Mouse (Mus musculus) cerebellum, adult 9-11 months (tissue): ENCODE measurements around the gene Ifi47.
"Not testable (repeated sequence)": the region's sequence is repeated elsewhere in the genome, so short reads cannot be mapped to it uniquely, and the experiment has no call there.

ENCODE experiments used
- DNase-seq: peaks from one replicate; pipeline ENCODE4 v3.0.0; 2022

The Ifi47 gene

DNA sequence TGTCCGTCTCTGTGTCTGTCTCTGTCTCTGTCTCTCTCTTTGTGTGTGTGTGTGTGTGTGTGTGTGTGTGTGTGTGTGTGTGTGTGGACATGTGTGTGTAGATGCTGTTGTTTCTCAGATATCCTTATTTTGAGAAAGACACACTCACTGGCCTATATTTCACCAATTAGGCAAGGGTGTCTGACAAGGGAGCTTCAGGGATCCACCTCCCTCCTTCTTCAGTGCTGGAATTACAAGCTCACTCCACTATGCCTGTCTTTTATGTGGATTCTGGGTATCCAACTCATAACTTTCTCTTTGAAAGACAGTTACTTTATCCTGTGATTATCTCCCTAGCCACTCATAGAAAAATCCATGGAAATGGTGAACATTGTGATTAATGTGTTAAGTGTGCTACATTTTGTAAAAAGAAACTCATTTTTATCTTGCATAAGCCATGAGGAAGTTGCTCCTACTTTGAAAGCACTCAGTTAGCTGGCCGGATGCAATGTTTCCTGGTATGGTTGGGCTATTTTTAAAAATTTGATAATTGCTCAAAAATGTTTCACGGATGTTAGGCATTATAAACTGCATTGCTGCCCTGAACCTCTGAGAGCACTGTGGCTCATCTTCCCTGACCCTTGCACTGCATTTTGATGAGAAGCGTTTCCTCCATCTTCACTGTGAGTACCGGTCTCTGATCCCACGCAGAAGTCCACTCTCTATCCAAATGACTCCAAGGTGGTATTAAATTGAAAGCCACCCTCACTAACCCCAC is at the start of gene Ifi47:
TSS of gene Ifi47 (plus strand) at position 587 of the 757 bp plus-strand sequence.
- DNase-seq = not testable (repeated sequence)

DNA sequence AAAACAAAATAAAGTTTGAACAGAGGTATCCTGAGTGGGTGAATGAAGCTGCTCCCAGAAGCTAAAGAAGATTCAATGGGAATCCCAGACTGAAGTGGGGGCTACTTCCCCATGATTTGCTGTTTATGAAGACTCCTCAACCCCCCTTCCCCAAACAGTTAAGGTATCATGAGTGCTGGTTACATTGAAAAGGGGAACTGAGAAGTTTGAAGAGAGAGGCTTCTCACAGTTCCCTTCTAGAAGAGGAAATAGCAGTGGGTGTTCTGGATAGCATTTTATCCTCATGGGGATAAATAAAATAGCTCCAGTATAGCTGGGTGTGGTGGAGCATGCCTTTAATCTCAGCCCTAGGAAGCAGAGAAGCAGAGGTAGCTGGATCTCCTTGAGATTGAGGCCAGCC is 26.3 kb upstream of the Ifi47 start:
- DNase-seq = not testable (repeated sequence)

DNA sequence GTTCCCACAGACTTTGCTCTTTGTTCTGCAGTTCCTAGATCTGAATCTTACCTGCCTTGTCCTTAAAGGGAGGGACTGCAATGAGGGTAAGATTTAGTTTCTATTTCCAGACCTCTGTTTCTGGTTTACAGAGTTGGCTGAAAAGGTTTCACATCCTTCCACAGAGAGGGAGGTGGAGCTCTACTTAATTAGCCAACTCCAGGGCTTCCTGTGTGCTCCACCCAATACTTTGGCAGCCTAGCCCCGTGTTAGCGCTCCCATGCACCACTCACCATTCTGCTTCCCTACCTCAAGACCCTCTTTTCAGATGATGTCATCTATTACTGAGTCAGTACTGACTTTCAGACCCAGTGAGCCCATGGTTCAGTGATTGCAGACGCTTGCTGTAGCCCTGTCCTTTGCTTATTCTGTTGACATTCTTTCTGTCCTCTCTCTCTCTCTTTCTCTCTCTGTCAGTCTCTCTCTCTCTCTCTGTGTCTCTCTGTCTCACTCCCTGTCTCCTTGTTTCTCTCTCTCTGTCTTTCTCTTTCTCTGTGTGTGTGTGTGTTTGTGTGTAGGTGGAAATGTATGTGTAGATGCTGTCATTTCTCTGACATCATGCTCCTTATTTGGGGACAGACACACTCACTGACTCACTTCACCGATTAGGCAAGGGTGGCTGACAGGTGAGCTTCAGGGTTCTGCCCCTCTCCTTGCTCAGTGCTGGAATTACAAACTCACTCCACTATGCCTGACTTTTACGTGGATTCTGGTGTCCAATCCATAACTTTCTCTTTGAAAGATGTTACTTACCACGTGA is 25.1 kb upstream of the Ifi47 start, which contains the start of gene 9930111J21Rik2:
TSS of gene 9930111J21Rik2 (minus strand) at position 150 of the 799 bp plus-strand sequence.
- not testable (repeated sequence) for DNase-seq

DNA sequence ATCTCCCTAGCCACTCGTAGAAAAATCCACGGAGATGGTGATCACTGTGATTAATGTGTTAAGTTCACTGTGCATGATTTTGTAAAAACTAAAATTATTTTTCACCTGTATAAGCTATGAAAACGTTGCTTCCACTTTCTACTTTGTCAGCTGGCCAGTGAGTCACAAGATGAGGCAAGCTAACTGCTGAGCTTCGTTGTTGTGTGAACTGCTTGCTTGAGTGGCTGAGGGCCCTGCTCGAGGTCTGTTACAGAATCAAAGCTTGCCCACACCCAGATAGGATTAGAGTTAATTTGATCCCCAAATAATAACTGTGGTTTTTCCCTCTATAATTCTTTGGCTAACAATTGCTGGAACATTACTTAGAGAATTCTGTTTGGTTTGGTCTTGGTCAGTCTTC is 24.5 kb upstream of the Ifi47 start:
- not testable (repeated sequence) for DNase-seq

DNA sequence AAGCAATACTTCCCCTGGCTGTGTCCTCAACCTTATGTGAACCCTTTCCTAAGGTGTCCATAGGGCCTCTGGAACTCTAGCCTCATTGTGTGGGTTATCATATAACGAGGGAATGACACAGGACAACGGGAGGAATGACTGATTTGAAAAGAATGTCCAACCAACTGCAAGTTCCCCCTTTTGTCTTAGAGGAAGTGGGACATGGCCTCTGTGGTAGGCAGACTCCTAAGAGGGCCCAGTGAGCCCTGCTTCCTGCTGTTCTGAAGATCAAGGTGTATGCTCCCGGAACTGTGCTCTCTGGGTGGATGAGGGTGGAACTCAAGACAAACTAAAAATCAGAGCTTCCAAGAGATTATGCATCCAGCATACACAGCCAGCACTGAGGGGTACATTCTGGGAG is 16.3 kb upstream of the Ifi47 start:
- not testable (repeated sequence) for DNase-seq

DNA sequence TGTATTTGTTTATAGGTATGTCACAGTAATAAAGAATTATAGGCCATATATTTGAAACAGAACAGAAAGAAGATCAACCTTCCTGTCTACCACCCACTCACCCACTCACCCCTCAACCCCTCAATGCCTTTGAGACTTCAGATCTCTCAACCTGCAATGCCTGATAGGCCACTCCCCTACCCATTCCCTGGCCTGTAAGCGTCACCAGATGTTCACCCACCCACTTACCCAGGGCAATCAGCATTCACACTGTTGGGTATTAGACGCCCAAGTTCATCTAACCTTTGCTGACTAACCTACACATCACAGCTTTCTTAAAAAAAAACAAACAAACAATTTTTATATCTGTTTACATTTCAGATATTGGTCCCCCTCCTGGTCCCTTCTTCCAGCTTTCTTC is 14.5 kb upstream of the Ifi47 start:
- DNase-seq = not testable (repeated sequence)

DNA sequence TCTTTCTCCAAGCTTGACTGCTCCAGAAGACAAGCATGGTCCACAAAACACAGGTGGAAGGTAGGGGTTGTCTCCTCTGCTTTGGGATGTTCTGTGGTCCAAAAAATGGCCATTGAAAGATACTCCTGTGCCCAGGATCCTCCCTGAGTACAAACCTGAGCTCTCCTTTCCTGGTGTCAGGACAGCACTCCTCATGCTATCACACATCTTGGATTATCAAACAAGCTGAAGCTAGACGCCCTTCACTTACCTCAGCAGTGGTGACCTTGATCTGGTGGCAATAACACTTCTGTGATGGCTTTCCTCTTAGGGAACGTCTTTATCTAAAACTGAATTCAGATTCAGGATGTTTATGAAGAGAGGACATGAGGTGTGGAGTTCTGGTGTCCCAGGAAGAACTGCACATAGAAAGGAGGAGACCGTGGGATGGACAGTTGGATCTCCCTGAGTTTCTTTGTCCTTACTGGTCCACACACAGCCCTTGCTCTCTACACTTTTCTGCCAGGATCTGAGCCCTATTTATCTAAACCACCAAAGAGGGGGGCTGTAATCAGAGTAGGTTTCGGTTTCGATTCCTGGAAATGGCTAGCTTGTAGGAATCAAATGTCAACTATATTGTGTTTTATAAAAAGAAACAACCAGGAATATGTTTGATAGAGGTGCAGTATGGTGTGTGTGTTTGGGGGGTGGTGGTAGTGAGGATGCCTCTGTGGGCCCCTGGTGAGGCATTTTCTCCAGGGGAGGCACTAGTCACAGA is 12.5 kb upstream of the Ifi47 start, which contains the start of gene Tgtp2:
TSS of gene Tgtp2 (minus strand) at position 494 of the 757 bp plus-strand sequence.
- not testable (repeated sequence) for DNase-seq

DNA sequence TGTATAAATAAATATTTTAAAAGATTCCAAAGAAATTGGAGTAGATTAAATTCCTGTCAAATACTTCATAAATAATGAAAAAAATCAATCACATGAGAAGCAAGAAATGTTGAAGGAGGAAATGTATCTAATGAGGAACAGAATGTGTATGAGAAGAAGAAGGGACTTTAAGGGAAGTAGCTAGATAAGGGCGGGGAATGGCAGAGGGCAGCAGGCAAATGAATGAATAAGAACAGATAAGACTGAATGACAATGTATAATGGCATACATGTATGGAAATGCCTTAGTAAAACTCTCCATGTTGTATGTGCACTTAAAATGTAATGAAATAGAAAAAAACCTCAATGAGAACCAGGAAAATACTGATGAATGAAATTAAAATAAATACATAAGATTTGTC is 8.0 kb upstream of the Ifi47 start:
- no peak for DNase-seq

DNA sequence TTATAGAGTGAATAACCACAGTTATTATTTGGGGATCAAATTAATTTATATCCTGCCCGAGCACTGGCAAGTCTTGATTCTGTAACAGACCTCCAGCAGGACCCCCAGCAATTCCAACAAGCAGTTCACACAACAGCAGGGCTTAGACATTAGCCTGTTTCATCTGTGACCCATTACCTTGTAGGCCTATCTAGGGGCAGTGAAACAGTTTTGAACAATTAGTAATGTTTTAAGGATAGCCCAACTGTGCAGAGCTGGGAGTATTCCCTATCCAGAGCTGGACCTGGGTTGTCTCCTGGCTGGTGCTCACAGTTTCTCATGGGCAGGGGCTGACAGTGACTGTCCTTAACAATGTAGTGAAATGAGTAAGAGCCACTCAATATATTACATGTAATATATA is 625 bp downstream of the Ifi47 start:
- no peak for DNase-seq

DNA sequence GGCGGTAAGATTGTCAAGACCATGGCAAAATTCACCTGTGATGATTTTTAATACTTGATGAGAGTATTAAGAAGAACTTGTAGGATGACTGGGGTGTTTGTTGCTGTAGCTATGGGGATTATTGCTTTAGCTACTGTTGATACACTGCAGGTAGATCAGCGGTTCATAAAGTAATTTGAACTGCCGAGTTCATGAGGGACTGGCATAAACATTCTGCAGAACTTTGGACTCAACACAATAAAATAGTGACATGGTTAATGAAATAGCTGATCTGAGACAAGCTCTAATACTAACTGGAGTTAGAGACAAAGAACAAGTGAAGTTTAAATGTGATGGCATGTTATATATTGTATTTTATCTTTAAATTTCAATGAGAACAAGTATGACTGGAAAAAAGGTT is 2.3 kb downstream of the Ifi47 start:
- DNase-seq = no peak

DNA sequence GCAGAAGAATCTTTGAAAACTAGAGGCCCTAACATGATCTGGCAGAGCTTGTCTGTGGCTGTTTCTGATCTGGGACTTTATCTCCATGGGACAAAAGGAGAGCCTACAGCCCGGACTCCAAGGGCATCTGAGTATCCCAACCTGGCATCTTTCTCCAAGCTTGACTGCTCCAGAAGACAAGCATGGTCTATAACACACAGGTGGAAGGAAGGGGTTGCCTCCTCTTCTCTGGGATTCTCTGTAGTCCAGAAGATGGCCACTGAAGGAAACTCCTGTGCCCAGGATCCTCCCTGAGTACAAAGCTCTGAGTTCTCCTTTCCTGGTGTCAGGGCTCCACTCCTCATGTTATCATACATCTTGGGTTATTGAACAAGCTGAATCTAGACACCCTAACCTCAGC is 4.2 kb downstream of the Ifi47 start:
- no peak for DNase-seq

DNA sequence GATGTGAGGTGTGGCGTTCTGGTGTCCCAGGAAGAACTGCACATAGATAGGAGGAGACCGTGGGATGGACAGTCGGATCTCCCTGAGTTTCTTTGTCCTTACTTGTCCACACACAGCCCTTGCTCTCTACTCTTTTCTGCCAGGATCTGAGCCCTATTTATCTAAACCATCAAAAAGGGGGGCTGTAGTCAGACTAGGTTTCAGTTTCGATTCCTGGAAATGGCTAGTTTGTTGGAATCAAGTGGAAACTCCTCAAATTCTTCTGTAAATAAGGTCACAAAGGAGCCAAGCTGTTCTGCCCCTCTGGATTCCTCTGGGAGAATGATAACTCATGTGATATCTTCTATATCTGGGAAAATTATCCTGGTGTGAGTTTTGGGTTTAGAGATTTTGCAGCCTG is 5.0 kb downstream of the Ifi47 start:
- DNase-seq = no peak

DNA sequence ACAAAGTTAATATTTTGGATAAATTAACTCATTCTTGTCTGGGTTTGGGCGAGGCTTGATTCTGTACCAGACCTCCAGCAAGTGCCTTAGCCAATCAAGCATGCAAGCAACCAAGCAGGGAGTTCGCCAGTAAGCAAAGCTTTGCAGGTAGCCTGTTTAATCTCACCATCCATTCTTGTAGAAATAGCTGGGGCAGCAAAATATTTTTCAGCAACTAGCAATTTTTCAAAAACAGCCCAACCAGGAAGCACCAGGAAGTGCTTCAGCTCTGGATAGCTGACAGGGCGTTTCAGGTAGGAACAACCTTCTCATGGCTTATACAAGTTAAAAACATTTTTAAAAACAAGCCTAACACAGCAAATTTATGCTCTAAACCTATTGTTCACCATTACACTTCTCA is 5.5 kb downstream of the Ifi47 start:
- DNase-seq = no peak

DNA sequence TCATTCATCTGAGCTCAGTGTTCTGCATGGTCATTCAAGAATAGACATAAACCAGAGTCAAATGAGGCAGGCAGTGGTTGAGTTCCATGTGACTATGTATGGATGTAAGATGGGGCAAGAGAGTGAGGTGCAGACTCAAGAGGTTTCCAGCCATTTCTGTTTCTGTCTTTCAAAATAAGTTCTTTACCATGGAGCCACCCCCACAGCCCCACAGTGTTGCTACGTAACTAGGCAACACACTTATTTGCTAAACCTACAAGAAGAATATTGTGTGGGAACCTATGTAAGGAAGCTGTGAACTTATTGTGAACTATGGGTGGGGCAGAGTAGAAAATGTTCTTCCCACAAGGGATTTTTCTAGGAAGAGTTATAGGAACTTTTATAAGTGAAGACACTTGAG is 6.8 kb downstream of the Ifi47 start:
- DNase-seq = no peak

DNA sequence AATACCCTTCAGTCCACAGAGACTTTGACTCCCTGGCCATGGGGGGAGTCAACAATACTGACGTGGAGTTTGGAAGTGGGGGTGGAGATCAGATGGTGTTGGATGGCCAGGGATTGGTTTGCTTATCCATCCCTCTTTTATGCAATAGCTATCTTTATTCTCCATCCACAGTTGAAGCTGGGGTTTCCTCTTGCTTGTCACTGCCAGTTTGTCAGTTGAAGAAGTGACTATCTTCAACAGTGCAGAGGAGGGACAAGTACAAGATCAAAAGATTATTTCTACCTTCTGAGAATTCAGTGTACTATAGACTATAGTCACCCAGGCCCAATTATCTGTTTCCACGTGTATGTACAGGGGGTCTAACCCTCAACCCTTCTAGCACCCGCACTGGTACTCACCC is 7.4 kb downstream of the Ifi47 start:
- DNase-seq = no peak

DNA sequence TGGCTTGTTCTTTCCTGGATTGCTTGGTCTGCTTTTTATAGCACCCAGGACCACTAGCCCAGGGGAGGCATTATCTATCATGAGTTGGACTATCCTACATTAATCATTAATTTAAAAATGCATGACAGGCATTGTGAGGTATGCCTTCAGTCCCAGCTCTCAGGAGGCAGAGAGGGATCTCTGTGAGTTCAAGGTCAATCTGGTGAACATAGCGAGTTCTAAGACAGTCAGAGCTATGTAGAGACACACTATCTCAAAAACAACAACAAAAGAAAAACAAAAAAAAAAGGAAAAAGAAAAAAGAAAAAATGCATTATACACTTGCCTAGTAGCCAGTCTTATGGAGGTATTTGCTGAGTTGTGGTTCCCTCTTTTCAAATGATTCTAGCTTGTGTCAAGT is 8.0 kb downstream of the Ifi47 start:
- DNase-seq = no peak

DNA sequence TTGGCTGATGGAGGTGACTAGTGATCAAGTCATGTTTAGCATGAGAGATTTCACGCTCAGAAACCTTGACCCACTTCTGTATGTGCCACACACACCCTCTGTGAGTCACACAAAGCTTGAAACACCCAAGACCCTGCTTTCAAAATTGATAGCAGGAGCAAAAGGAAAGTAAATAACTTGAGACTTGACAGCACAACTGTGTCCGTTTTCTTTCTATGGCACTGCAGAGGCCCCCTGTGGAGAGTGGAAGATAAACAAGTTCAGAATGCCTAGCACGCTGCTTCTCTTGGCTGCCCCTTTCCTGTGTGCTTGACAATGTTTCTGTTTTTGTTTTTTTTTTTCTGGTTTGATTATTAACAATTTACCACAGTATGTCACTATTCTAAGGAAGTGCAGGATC is 8.5 kb downstream of the Ifi47 start:
- DNase-seq = no peak

DNA sequence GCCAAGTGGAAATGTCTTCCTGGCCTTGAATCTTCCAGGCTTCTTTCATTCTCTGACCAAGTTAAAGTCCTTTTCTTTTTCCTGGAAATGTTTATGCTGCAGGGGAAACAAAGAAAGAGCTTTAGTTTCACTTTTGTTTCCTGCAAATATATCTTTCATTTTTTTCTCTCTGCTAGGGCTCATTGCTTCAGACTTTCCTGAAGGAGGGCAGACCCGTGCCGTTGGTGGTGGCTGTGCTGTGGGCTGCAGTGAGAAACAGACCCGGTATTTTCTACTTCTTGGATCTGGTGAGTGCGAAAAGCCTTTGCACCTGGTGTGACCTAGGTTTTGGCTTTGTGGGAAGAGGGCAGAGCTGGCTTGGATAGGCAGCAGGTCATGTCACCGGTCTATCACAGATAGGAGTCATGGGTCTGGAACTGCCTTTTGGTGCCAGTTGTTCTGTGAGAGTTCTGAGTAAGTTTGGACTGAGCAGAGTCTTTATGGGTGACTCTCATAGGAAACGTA is 10.5 kb downstream of the Ifi47 start:
- DNase-seq = no peak

DNA sequence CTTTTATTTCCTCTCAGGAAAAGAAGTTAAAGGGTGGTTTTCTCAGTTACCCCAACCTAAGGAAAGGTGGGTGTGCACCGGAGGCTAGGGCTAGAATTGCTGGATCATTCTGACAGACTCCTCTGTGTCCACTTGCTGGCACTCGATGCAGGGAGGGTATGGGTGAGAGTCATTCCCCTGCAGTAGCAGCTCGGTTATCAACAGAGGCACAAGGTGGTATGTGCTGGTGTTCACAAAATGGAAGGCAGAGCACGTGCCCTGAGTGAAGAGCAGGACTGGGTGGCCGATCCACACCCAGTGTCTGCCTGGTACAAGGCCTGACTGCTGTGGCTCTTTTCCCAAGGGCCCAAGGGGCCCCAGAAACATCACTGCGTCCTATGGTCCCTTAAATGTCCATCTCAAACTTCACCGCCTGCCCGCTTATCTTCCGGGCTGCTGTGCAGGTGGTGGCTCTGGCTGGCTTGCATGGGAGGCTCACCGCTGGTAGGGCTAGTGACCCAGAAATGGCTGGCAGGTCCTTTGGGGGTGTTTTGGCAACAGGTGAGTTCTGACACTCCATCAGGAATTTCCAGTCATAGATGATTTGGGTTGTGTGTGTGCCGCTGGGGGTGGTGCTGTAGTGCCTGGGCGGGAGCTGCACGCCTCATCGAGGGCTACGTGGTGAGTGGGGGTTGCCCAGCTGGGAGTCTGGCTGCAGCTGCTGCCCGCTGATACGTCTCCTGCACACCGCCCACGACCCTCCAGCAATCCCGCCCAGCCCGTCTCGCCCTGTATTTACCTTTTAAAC is 11.6 kb downstream of the Ifi47 start:
- no peak for DNase-seq

DNA sequence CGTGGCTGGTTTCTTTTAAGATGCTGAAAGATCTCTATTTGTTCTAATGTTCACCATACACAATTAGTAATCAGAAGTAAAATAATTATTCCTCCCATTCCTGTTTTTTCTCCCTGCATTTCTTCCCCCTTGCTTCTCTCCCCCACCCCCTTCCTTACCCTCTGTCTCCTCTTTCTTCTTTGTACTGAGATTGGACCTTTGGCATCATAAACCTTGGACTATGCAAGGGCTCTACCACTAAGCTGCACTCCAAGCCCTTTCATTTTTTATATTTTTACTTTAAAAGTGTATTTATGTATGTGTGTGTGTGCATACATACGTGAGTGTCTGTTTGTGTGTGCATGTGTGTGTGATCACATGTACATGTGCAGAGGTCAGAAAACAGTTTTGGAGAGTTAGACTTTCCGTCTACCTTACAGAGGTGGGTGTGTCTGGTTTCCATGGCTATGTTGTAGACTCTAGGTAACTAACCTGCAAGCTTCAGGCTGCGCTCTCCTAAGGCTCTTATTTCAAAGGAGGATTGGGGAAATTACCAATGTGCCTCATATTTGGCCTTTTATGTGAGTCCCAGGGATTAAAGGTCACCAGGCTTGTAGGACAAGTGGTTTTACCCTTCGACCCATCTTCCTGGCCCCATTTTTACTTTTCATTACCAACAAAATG is 12.7 kb downstream of the Ifi47 start:
- no peak for DNase-seq

DNA sequence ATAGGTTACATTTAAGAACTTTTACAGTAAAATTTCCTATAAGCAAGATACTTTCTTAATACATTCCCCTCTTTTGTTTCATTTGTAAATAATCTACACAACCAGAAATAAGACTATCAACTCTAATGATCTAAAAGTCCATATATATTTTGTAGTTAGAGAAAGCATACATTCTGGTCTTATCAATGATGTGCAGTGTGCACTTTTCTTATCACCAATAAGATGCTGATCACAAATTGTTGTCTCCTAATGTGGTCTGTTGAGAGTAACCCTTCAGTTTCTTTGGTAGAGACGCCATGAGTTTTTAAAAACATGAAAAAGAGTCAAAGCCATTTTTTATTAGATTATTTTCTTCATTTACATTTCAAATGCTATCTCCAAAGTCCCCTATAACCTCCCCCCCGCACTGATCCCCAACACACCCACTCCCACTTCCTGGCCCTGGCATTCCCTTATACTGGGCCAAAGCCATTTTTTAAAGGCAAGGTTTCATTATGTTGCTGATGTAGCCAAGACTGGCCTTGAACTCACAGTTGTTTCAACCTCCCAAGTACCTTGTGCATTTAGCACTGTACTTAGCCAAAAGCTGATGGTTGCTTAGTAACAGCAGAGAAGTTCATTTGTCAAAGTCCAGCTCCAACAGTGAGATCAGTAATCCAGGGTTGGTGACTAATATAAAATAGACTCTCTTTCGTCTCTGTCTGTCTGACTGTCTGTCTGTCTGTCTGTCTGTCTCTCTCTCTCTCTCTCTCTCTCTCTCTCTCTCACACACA is 13.5 kb downstream of the Ifi47 start:
- DNase-seq = no peak
